Mouse (Mus musculus) skeletal muscle tissue, adult 2 months (tissue): ENCODE results near the gene Gtf3c6.

Experiments used
- DNase-seq: peaks from one replicate; pipeline ENCODE4 v3.0.0-alpha.2; 2012; ENCODE audit warnings: low read depth, low spot score

Gtf3c6 gene

DNA sequence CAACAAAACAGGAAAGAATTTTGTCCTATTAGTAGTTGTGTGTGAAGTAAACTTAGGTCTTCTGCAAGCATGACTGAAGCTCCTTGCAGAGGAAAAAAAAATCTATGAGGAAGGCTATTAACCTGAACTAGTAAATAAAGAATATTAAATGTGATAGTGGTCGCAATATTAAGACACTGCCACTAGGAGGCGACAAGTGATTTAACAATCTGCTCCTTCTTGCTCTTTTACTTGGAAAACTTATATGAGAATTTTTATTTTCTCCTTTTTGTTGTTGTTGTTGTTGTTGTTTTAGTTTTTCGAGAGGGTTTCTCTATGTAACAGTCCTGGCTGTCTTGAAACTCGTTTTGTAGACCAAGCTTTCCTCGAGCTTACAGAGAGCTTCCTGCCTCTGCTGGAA lies 1.1 kb upstream of the Gtf3c6 start:
- DNase-seq = peak; percentile 67

DNA sequence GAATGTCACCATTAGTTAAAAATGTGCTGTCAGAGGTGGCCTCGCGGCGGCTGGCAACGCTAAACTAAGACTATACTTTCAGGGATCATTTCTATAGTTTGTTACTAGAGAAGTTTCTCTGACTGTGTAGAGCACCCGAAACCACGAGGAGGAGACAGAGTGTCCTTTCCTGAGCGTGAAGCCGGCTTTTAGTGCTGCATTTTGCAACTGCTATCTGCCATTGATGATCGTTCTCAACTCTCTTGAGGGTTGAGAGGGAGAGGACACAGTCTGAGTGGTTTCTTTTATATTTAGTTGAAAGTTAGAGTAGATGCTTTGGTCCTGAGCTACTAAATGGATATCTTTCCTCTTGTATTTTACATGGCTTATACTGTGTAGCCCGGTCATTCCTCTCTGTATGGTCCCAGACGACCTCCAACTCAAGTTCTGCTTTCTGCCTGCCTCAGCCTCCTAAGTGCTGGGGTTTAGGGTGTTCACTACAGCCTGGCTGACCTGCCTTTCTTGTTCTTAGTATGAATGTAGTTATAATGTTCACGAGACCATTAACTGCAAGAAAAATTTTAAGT lies 576 bp upstream of the Gtf3c6 start:
- peak; percentile 88 for DNase-seq

DNA sequence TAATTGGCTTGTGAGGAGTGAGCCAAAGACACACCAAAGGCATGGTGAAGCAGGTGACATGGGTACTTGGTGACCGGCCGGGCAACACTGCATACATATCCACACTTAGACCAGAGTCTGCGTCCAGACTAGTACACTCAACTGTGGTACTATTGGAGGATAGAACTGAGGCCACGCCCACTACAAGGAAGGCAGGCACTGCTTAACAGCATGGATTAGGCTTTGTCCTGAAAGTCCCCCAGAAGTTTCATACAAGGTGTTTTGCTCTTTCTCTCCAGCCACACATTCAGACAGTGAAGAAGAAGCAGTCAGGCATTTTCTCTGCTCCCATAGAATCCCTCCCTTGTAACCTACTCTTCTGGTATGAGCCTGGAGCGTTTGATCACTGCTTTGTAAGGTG lies 1.2 kb downstream of the Gtf3c6 start:
- DNase-seq = no peak

DNA sequence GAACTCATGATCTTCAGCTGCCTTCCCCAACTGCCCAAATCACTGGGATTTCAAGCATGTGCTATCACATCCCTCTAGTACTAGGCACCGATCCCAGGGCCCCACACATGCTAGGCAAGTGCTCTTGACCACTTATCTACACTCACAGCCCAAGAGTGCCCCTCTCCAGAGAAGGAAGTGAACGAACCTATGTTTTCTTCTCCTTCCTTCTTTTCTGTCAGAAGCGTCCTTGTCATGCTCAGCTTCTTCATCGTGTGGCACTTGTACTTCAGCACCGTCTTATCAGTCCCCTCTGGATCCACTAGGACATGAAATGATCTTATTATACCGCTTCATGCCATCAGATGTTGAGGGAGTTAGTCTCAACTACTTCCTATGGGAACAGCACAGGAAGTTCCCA lies 6.9 kb downstream of the Gtf3c6 start:
- no peak for DNase-seq

DNA sequence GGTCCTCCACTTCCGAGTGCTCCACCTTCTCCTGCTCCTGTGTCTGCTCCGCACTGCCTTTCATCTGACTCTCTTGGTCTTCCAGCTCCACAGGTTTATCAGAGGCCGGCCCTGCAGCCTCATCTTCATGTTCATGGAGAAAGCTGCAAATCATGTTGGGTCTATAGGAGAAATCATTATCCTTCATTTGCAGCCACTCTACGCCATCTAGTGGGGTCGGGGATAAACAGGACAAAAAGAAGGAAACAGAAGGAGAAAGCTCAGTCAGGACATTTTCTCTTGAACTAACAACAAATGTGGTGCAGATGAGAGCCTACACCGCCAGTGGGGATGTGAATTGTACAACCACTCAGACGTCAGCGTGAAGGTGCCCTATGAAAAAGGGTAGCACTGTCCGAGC lies 8.3 kb downstream of the Gtf3c6 start:
- DNase-seq = no peak

DNA sequence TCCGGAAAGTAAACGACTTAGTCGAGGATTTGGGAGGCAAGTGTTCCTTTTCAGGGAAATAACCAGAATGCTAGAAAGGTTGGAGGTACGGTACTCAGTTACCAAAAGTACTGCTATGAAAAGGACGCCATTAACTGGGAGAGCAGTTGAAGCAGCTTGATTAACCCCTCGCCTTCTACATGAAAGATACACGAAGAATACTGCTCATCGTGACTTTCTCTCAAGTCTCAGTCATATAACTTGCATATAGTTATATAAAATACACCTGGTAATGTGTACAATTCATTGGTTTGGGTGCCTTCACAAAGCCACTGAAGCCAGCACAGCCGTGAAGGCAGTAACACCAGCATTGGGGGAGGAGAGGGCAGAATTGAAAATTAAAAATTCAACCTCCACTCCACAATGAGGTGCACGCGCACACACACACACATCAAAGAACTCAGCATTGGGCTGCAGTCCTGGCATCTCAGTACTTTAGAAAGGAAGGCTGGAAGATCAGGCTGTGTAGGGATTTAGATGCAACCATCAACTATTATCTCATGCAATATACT lies 10.7 kb downstream of the Gtf3c6 start:
- DNase-seq = no peak

DNA sequence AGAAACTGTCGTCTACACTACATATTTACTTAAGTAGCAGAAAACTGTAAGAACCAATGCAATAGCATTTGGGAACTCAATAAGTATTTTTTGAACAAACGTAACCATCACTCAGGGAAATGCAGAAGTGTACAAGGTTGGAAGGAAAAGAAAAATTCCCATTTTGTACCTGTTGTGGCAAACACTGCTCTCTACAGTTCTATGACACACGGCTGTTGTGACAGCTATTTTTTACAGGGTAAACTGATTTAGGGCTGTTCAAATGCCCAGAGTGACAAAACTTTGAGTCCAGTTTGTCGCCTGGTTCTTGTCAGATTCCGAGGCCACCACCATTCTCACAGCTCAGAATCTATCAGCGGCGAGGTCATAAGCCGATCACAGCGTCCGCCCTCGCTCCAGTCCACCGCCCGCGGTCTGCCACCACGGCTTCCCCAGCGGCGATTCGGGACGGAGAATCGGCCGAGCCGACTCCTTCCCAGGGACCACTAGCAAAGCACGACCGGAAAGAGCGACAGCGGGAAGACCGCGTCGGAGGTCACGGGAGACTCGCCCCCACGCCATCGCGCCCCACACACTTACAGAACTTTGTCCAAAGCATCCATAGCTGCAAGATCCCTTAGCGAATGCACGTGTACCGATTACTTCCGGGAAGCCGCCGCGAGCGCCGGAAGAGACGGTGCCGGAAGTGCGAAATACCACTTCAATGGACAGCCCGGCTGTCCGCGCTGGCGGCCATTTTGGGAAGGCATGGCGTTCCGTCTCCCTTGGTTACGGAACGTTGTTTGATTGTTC lies 11.3 kb downstream of the Gtf3c6 start, which contains the start of gene Rpf2:
Gene Rpf2, minus strand, starts transcription at position 663 of the 792 bp plus-strand sequence.
- peak; percentile 74 for DNase-seq

DNA sequence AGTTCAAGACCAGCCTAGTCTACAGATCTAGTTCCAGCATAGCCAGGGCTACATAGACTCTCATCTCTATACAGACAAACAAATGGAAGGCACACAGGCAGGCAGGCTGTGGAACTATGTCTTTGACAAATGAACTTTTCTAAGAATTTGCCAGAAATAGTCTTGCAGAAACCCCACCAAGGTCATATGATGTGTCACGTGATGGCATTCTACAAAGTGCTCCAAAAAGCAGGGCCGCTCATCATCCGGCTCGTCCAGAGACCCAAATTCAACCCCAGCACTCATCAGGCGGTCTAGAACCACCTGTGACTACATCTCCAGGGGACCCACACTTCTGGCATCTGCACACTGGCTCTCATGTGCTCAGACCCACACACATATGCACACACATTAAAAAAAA lies 20.1 kb downstream of the Gtf3c6 start:
- no peak for DNase-seq

DNA sequence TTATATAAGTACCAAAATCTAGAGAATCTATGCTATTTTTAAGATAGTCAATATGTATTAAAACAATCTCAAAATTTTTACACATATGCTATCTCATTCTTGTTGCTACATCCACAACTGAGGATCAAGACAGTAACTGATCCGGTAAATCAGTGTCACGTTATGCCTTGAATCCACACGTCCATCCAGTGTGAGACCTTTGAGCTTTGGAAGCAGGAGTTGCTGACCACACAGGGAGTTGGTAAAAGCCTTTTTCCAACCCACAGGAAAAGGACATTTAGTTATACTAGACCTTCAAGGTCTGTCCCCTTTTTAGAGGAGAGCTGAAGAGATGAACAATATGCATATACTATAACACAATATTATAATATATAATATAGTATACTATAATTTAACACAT lies 24.7 kb downstream of the Gtf3c6 start:
- no peak for DNase-seq

DNA sequence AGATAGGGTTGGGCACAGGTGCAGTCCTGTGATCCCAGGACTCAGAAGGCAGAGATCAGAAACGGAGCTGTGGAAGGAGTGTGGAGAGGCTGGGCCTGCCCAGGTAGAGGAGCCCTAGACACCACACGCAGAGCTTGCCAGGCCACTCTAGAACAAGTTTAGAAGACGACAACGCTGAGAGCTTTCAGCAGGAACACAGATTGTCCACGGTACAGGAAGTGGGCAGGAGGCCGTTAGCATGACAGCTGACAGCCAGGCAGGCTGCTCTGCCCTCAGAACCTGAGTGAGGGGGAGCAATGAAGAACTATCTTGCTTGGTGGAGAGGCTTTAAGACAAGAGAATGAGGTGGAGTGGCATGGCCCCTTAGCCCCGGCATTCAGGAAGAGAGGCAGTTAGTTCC lies 25.5 kb downstream of the Gtf3c6 start:
- no peak for DNase-seq

DNA sequence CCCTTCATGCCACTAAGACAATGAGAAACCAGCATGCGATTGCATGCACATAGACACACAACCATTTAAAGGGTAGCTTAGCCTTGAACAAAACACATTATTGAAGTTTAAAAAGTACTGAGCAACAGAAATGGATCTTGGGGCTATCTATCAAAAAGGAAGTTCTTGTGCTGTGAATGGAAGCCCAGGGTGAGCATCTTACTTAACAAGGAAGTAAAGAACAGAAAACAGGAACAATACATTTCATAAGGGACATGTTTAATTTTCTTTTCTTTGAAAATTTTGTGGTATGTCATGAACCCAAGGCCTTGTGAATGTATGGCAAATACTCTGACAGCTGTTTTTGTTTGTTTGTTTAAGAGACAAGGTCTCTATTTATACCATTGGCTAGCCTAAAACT lies 28.2 kb downstream of the Gtf3c6 start:
- DNase-seq = no peak

DNA sequence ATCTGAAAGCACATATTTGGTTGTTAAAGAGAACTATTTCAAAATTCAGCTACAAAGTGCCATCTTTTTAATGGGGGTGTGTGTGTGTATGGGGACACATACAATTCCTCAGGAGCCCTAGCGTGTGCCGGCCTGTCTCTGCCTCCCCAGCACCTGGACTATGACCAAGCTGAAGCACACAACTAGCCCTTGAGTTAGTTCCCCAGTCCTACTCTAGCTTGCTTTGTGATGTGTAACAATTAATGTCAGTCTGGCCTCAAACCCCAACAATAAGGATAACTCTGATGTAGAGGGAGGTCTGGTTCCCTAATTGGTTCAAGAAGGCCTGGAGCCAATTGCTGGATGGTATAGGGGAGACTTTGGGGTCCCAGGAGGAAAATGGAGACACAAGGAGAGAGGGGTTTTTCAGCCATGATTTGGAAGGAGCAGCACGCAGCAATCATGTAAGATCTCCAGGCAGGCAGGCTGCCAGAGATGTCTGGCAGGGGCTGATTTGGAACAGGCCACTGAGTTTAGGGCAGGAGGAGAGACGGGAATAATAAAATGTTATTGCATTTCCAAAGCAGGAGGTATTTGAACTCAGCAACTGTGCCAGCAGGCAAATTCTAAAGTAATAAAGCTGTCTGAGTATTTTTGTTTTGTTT lies 30.1 kb downstream of the Gtf3c6 start:
- DNase-seq = no peak

DNA sequence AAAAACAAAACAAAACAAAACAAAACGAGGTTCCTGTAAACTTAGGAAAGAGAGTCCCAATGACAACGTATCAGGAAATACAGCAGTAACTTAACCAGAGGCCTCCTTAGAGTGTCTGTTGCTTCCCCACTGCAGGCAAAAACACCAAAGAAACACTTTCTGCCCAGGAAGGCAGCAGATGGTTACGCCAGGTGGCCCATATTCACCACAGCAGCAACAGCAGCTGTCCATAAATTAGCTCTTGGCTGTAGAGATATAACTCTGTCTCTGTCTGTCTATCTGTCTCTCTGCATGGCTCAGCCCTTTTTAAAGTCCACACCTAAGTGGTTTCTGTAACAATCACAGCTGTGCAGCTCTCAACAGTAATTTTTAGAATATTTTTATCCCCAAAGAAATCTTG lies 39.0 kb downstream of the Gtf3c6 start:
- no peak for DNase-seq

DNA sequence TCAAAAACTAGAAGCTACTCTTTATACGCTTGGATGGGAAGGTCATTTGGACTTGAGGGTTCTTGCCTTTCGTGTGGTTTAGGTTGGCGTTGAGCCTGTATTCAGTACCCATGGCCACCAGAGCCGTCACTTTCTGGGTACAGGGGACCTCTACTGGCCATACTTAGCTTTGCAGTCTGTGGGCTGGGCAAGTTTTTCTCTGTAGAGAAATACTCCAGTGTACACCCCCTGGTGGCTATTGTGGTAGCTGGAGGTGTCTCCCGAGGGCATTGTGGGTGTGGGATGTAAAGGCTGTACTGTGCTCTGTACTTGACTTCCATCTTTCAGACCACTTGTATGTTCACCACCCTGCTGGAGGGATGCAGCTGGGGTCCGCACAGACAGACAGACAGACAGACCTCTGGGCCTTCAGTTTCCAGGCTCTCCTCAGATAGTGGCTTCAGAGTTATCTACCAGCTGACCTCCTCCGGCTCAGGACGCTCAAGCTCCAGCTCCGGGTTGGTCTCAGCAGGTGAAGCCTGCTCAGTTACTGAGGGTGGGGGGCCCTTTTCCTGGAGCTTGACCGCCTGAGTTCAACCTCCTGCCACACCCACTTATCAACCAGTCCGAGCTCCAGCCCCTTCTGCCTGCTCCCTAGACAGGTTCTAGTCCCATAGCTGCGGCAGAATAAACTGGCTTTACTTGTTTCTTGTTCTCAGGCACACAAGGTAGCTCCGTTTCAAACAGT lies 45.3 kb downstream of the Gtf3c6 start:
- DNase-seq = peak; percentile 85
